In the genomic region with DNA sequence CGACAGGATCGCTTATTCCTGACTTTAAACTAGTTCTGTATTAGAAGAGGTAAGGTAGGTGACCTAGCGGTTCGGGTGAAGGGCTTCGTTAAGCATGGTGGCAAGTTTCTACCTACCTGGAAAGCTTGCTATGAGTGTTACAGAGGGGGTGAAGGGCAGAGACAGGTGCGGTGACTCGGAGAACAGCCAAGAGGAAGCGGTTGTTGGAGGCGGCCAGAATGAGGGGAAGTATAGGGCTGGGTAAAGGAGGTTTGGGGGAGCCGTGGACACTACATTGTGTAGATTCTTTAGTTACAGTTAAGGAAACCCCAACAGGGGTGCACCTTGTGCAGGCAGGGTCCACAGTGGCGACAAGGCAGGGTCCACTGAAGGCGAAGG, we compare ENCODE assay signal across 8 mouse cellular contexts. TPM values are rescaled to one million over a fixed set of nuclear protein-coding genes. Genes with fewer than 3 reads are reported as not detected.
A peak's percentile ranks its signal among the peaks of the same experiment; 100 is the strongest.
DNase-seq lines count a peak whose midpoint lies in the region; ATAC-seq lines count a peak whose summit lies in the region.

No protein-coding gene starts in this region.

- peak; percentile 88 for DNase-seq in heart, adult 11 months
- DNase-seq in heart, postnatal 25 days (ENCODE audit: low spot score) = no peak
- DNase-seq in adrenal gland, postnatal 36 days = no peak
- no peak for DNase-seq in testis, postnatal 10 days (ENCODE audit: low spot score)
- DNase-seq in right cerebral cortex, postnatal 36 days (ENCODE audit: low spot score in 2 of 2) = no peak

- no peaks in the 10 kb centered on the region for H3K36me3 ChIP-seq in heart, embryonic 16.5 days (ENCODE audit: control insufficient read depth, insufficient read depth)

- no peaks in the 10 kb centered on the region for H3K9me3 ChIP-seq in heart, embryonic 16.5 days (replicated peaks; ENCODE audit: control insufficient read depth, low read length)

- peaks cover 5% of the 10 kb centered on the region; the same call in 1 of the 2 replicates for H3K4me1 ChIP-seq in heart, embryonic 16.5 days (ENCODE audit: control insufficient read depth, insufficient read depth, low read length)

- peak overlapping the region; percentile 93 for H3K4me2 ChIP-seq in heart, embryonic 16.5 days (ENCODE audit: low read depth, low read length)

- intact Hi-C loops in heart, postnatal 25 days (cut with DNase I) = no loop called here

- peak overlapping the region; percentile 65 for H3K9ac ChIP-seq in heart, embryonic 16.5 days (ENCODE audit: low read length)

- WGBS in heart, embryonic 16.5 days = 37% methylated on average over 12 of the region's 12 CpGs

- H3K4me3 ChIP-seq in heart, embryonic 16.5 days (ENCODE audit: low read length) = peak overlapping the region; percentile 61

- H3K27ac ChIP-seq in heart, embryonic 16.5 days (ENCODE audit: low read length) = no peak overlapping the region

- ATAC-seq in CD4-positive, CD25-positive, alpha-beta regulatory T cell, adult 4 months = peak; percentile 29
- peak; percentile 45; the same call in 1 of the 2 replicates for ATAC-seq in heart, embryonic 16.5 days (replicated peaks; ENCODE audit: extremely low read depth, insufficient read depth, low FRiP score)
- ATAC-seq in megakaryocyte, adult 5-6 weeks (ENCODE audit: poor library complexity, severe bottlenecking) = peak; percentile 62

- H3K27me3 ChIP-seq in heart, embryonic 16.5 days (ENCODE audit: control insufficient read depth, insufficient read depth, low read length) = peaks cover 16% of the 10 kb centered on the region

RNA-seq across cellular contexts. Expression of a gene that starts 0.5 kb away (rescaled TPM):
- total RNA-seq in heart, postnatal 25 days (2021) = 1 to 10 TPM; 1.9 to 2.0 TPM
- under 1 TPM in 1 of 2 experiments, not detected in 1; 0.15 TPM for polyA plus RNA-seq in CD4-positive, CD25-positive, alpha-beta regulatory T cell, adult 4 months (2017; shearing (Covaris generic))
- 0.34 and 0.83 TPM in 2 replicates for polyA plus RNA-seq in heart, embryonic 16.5 days (2015; fragmentation: Nextera tagmentation; extraction: Ambion mirVana)
- 4.5 and 4.9 TPM in 2 replicates for total RNA-seq in megakaryocyte, adult 5-6 weeks (2015)
- 5.9 and 8.3 TPM in 2 replicates for total RNA-seq in megakaryocyte, adult 5-6 weeks (2017)
- total RNA-seq in adrenal gland, postnatal 36 days (2021) = 1 to 10 TPM; 2.2 to 3.3 TPM
